Mouse (Mus musculus): ENCODE data around the gene Msh3. TPM values are rescaled to one million over a fixed set of nuclear protein-coding genes. Genes with fewer than 3 reads are reported as not detected.

Msh3 gene
- polyA plus RNA-seq, 1 experiment from 2014 or later: 7.8 TPM

- H3K4me2 ChIP-seq (ENCODE audit: low read depth, low read length): no peak overlapping the region
- no peaks in the 10 kb centered on the region for H3K9me3 ChIP-seq (ENCODE audit: low read length)
- no peaks in the 10 kb centered on the region for H3K4me1 ChIP-seq (ENCODE audit: insufficient read depth)
- DNase-seq (no peak), ATAC-seq (no peak)
- H3K4me3 ChIP-seq (ENCODE audit: low read depth, low read length): no peak overlapping the region
- H3K27me3 ChIP-seq (ENCODE audit: insufficient read depth, low read length): no peaks in the 10 kb centered on the region
- peaks cover 3% of the 10 kb centered on the region; the same call in 1 of the 2 replicates for H3K36me3 ChIP-seq (replicated peaks; ENCODE audit: insufficient read depth, low read length)
- H3K9ac ChIP-seq (replicated peaks): no peak overlapping the region
- TF ChIP-seq CTCF (IDR thresholded peaks at IDR 0.05; ENCODE audit: low read depth) (no peak), EP300 (IDR thresholded peaks at IDR 0.05; ENCODE audit: low read depth) (no peak)
- 77% methylated on average over 9 of the region's 9 CpGs for WGBS (ENCODE audit: insufficient replicate concordance)
- no peak overlapping the region for H3K27ac ChIP-seq (ENCODE audit: low read depth)
Measured at GRCm38 (mm10) chr13:92232076-92232938, 122.5 kb downstream of the Msh3 start.

DNA sequence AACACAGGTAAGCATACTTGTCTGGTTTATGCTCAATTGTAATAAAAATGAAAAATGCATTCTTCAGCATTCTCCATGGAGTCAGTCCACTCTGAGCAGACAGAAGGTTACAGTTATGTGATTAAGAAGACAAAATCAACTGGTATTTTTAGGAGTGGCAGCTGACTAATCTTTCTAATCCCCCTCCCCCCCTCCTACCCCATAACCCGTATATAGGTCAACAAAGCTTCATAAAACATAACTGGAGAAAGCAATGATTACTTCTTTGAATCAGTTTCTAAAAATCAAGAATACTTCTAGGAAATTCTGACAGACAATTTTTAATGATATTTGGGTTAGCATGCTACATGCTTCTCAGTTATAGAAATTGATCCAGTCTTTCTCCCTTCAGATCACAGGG lies 126.8 kb downstream of the Msh3 start:
- no peak overlapping the region for H3K27ac ChIP-seq (ENCODE audit: low read depth)
- ATAC-seq (no peak), DNase-seq (no peak)
- no peaks in the 10 kb centered on the region for H3K27me3 ChIP-seq (ENCODE audit: insufficient read depth, low read length)
- H3K4me3 ChIP-seq (ENCODE audit: low read depth, low read length): no peak overlapping the region
- H3K4me2 ChIP-seq (ENCODE audit: low read depth, low read length): no peak overlapping the region
- H3K9ac ChIP-seq (replicated peaks): no peak overlapping the region
- WGBS (ENCODE audit: insufficient replicate concordance): 86% methylated on average over 1 of the region's 1 CpGs
- no peak for TF ChIP-seq EP300 (IDR thresholded peaks at IDR 0.05; ENCODE audit: low read depth)
- no peak for TF ChIP-seq CTCF (IDR thresholded peaks at IDR 0.05; ENCODE audit: low read depth)
- no peaks in the 10 kb centered on the region for H3K4me1 ChIP-seq (ENCODE audit: insufficient read depth)
- H3K36me3 ChIP-seq (replicated peaks; ENCODE audit: insufficient read depth, low read length): no peaks in the 10 kb centered on the region
- H3K9me3 ChIP-seq (ENCODE audit: low read length): no peaks in the 10 kb centered on the region

DNA sequence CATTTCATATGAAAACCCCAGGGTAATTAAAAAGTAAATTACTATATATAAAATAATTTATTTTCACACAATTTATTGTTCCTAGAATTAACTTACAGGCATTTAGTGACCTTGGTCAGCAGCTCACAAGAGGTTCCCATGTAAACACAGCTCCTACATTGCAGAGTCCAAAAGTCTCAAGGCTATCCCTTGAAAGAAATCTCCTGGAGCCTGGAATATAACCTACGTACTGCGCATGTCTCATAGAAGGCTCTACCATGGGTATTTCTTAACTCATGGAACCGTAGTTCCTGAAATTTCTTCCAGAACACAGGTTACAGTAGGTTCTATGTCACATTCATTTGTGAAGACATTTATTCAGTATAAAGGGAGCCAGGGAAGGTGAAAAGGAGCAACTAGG lies 131.2 kb downstream of the Msh3 start:
- Histone ChIP-seq H3K4me3 (ENCODE audit: low read depth, low read length) (no peak overlapping the region), H3K4me1 (ENCODE audit: insufficient read depth) (no peaks in the 10 kb centered on the region), H3K36me3 (replicated peaks; ENCODE audit: insufficient read depth, low read length) (peaks cover 11% of the 10 kb centered on the region; the same call in 1 of the 2 replicates), H3K27me3 (ENCODE audit: insufficient read depth, low read length) (no peaks in the 10 kb centered on the region), H3K9ac (replicated peaks) (no peak overlapping the region), H3K4me2 (ENCODE audit: low read depth, low read length) (no peak overlapping the region), H3K27ac (ENCODE audit: low read depth) (no peak overlapping the region), H3K9me3 (ENCODE audit: low read length) (no peaks in the 10 kb centered on the region)
- 91% methylated on average over 3 of the region's 3 CpGs for WGBS (ENCODE audit: insufficient replicate concordance)
- no peak for DNase-seq
- TF ChIP-seq EP300 (IDR thresholded peaks at IDR 0.05; ENCODE audit: low read depth) (no peak), CTCF (IDR thresholded peaks at IDR 0.05; ENCODE audit: low read depth) (no peak)
- ATAC-seq: no peak

GRCm38 (mm10) chr13:92222763-92223162 lies 132.0 kb downstream of the Msh3 start:
- no peak for ATAC-seq
- whole genome bisulfite sequencing (ENCODE audit: insufficient replicate concordance): 84% methylated on average over 5 of the region's 5 CpGs
- H3K36me3 ChIP-seq (replicated peaks; ENCODE audit: insufficient read depth, low read length): peaks cover 11% of the 10 kb centered on the region; the same call in 1 of the 2 replicates

GRCm38 (mm10) chr13:92219774-92220173 lies 135.0 kb downstream of the Msh3 start:
- DNase-seq (no peak), ATAC-seq (no peak)
- H3K9me3 ChIP-seq (ENCODE audit: low read length): no peaks in the 10 kb centered on the region
- no peaks in the 10 kb centered on the region for H3K27me3 ChIP-seq (ENCODE audit: insufficient read depth, low read length)
- TF ChIP-seq CTCF (IDR thresholded peaks at IDR 0.05; ENCODE audit: low read depth): no peak
- no peak for TF ChIP-seq EP300 (IDR thresholded peaks at IDR 0.05; ENCODE audit: low read depth)
- no peaks in the 10 kb centered on the region for H3K4me1 ChIP-seq (ENCODE audit: insufficient read depth)
- 79% methylated on average over 3 of the region's 3 CpGs for WGBS (ENCODE audit: insufficient replicate concordance)
- H3K36me3 ChIP-seq (replicated peaks; ENCODE audit: insufficient read depth, low read length): peaks cover 11% of the 10 kb centered on the region; the same call in 1 of the 2 replicates
- no peak overlapping the region for H3K4me2 ChIP-seq (ENCODE audit: low read depth, low read length)
- no peak overlapping the region for H3K27ac ChIP-seq (ENCODE audit: low read depth)
- H3K9ac ChIP-seq (replicated peaks): no peak overlapping the region
- no peak overlapping the region for H3K4me3 ChIP-seq (ENCODE audit: low read depth, low read length)

More at GRCm38 (mm10) chr13:92222763-92223162, 132.0 kb downstream of the Msh3 start:
- Histone ChIP-seq H3K4me1 (ENCODE audit: insufficient read depth) (no peaks in the 10 kb centered on the region), H3K9me3 (ENCODE audit: low read length) (no peaks in the 10 kb centered on the region), H3K27ac (ENCODE audit: low read depth) (no peak overlapping the region), H3K4me3 (ENCODE audit: low read depth, low read length) (no peak overlapping the region), H3K4me2 (ENCODE audit: low read depth, low read length) (no peak overlapping the region), H3K27me3 (ENCODE audit: insufficient read depth, low read length) (no peaks in the 10 kb centered on the region), H3K9ac (replicated peaks) (no peak overlapping the region)
- no peak for DNase-seq
- TF ChIP-seq EP300 (IDR thresholded peaks at IDR 0.05; ENCODE audit: low read depth): no peak
- no peak for TF ChIP-seq CTCF (IDR thresholded peaks at IDR 0.05; ENCODE audit: low read depth)

GRCm38 (mm10) chr13:92217216-92217615 lies 137.6 kb downstream of the Msh3 start:
- TF ChIP-seq CTCF (IDR thresholded peaks at IDR 0.05; ENCODE audit: low read depth) (no peak), EP300 (IDR thresholded peaks at IDR 0.05; ENCODE audit: low read depth) (no peak)
- no peak for ATAC-seq
- Histone ChIP-seq H3K9ac (replicated peaks) (no peak overlapping the region), H3K9me3 (ENCODE audit: low read length) (no peaks in the 10 kb centered on the region), H3K4me1 (ENCODE audit: insufficient read depth) (no peaks in the 10 kb centered on the region), H3K36me3 (replicated peaks; ENCODE audit: insufficient read depth, low read length) (peaks cover 22% of the 10 kb centered on the region), H3K27me3 (ENCODE audit: insufficient read depth, low read length) (no peaks in the 10 kb centered on the region), H3K4me3 (ENCODE audit: low read depth, low read length) (no peak overlapping the region), H3K27ac (ENCODE audit: low read depth) (no peak overlapping the region), H3K4me2 (ENCODE audit: low read depth, low read length) (no peak overlapping the region)
- 92% methylated on average over 9 of the region's 9 CpGs for WGBS (ENCODE audit: insufficient replicate concordance)
- no peak for DNase-seq
